Mouse (Mus musculus): Measurements from ENCODE around the gene 2200002D01Rik. TPM values are rescaled to one million over a fixed set of nuclear protein-coding genes. Genes with fewer than 3 reads are reported as not detected.

2200002D01Rik gene
- 1 to 10 TPM; 3.2 to 3.5 TPM for total RNA-seq (2023)

GRCm38 (mm10) chr7:29248261-29248841 is at the start of gene 2200002D01Rik:
2200002D01Rik (minus strand) TSS chr7:29248466.

GRCm38 (mm10) chr7:29288942-29289638 is 40.8 kb upstream of the 2200002D01Rik start, which contains the start of gene Ppp1r14a:
Ppp1r14a (plus strand) TSS chr7:29289308.

DNA sequence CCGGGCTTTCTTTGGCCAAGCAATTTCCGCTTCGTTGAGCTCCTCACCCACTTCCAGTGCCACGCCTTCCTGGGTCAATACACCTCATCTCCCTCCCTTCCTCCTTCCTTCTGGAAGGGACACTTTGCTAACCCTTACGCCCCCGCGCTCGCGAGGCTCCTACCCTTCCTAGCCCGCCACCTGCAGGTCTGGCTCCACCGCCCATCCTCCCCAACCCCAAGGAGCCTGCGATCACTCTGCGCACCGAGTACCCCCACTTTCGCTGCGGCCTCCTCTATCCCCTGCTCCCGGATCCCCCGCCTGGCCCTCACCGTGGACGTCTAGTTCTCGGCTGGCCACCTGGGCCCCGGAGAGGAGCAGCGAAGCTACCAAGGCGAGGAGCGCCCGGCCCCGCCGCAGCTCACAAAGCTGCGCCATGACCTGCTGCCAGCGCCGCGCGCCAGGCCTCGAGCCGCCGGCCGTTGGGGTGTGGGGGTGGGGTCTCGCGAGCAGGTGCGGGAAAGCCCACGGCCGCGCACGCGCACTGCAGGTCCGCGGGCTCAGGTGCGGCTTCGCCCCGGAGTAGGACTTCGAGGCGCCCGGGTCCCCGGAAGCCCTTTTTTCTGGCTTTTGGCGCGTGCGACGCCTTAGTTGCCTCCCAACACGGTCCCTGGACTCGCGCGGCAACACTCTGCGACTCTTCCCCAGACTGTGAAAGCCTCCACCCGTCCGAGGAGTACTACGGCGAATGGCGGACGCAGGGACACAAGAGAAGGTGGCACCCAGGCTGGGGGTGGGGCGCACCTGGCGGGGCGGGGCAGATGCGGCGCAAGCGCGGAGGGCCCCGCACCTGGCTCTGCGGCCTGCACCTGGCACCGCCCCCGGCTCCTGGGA is 33.2 kb upstream of the 2200002D01Rik start, which contains the start of gene Spint2:
Gene Spint2, minus strand, starts transcription at position 712 of the 873 bp plus-strand sequence.

DNA sequence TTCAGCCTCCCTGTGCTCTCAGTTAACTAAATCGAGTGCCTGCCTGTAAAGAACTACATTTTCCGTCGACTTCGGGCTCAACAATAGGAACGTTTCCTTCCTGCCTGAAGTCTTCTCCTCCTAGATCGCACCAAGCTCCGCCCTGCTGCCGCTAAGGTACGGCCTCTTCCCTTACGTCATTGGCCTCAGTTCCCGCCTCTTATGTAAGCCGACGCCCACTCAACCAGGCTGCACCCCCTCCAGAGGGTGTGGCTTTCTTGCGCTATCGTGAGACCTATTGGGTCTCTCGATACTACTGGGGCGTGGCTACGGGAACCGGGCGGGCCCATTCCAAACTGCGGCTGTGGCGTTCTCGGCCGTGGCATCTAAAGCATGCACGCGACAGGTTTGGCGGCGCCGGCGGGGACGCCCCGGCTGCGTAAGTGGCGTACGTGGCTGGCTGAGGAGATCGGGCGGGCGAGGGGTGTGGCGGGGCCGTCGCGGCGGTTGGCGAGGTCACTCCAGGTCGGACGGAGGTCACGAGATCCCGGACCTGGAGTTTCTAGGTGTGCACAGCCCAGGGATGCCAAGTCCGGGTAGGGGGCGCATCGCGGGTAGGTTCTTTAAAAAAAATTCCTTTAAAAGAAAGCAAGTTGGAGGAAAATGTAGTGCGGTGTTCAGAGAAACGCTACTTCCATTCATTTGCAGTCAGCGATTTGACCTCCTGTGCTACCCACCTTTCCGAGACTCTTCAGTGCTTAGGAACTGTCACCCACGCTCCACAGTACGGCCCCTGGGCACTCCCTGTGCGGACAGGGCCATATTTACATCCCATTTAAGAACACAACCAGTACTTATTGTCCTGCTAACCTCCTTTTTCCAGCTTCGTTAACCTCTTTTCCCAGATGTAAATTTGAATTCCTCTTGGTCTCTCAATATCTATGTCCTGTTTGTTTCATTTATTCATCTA is 10.0 kb downstream of the 2200002D01Rik start, which contains the start of gene Yif1b:
Gene Yif1b, plus strand, starts transcription at position 311 of the 949 bp plus-strand sequence.

GRCm38 (mm10) chr7:29232247-29233013 is 15.8 kb downstream of the 2200002D01Rik start, which contains the start of gene Kcnk6:
Kcnk6 (minus strand) TSS chr7:29232515.

DNA sequence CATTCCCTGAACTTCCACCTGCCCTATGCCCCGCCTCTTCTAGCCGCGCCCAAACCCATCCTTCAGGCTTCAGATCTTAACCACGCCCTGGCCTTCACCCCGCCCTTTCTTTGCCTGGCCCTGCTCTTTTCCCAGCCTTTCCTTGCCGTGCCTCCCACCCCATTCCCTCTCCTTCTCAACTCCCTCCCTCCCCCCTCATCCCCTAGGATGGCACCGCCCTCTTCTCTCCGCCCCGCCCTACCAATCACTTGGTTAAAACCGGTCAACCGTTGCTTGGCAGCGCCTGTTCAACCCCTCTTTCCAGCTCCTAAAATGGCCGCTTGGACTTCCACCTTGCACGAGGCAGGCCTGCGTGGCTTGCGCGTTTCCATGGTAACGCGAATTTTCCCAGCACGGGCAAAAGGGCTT is 34.6 kb downstream of the 2200002D01Rik start, which contains the start of gene Catsperg1:
Gene Catsperg1, minus strand, starts transcription at position 361 of the 408 bp plus-strand sequence.

Other genes with a start within 250 kb of the 2200002D01Rik start
- gene Ryr1, start 123.3 kb downstream of the 2200002D01Rik start, total RNA-seq (2023), result under 1 TPM; 0.32 to 0.39 TPM
- 1 to 10 TPM; 4.1 to 4.4 TPM for gene Rasgrp4, start 113.6 kb downstream of the 2200002D01Rik start, total RNA-seq (2023)
- 10 to 100 TPM; 27.9 to 33.3 TPM for gene Fam98c, start 92.2 kb downstream of the 2200002D01Rik start, total RNA-seq (2023)
- not detected for gene Ggn, start 78.3 kb downstream of the 2200002D01Rik start, total RNA-seq (2023)
- gene Spred3, start 78.1 kb downstream of the 2200002D01Rik start, total RNA-seq (2023), result 1 to 10 TPM; 1.5 to 1.7 TPM
- 100 to 1,000 TPM; 197 to 231 TPM for gene Psmd8, start 67.8 kb downstream of the 2200002D01Rik start, total RNA-seq (2023)
- 1 to 10 TPM; 2.4 to 2.8 TPM for gene Catsperg1, start 34.4 kb downstream of the 2200002D01Rik start, total RNA-seq (2023)
- 1 to 10 TPM; 1.4 to 1.9 TPM for gene Kcnk6, start 16.0 kb downstream of the 2200002D01Rik start, total RNA-seq (2023)
- gene Yif1b, start 10.1 kb downstream of the 2200002D01Rik start, total RNA-seq (2023), result 10 to 100 TPM; 22.3 to 24.6 TPM
- gene Spint2, start 33.4 kb upstream of the 2200002D01Rik start, total RNA-seq (2023), result 10 to 100 TPM; 38.6 to 45.2 TPM
- gene Ppp1r14a, start 40.8 kb upstream of the 2200002D01Rik start, total RNA-seq (2023), result not detected
- 1 to 10 TPM in 1 of 2 experiments, not detected in 1; 1.0 TPM for gene Dpf1, start 55.5 kb upstream of the 2200002D01Rik start, total RNA-seq (2023)

Measured in B cell, adult 67 days (primary cell).